Mouse (Mus musculus) neural tube, embryonic 15.5 days (tissue): ENCODE data around the gene Slc6a14. TPM values are rescaled to one million over a fixed set of nuclear protein-coding genes. Genes with fewer than 3 reads are reported as not detected.

Experiments used
- ATAC-seq: fragments of 200-750 bp; cut with Nextera tagmentation; 2 replicates; pipeline ENCODE4 v1.8.0; 2017; ENCODE audit warnings: mild to moderate bottlenecking, moderate TSS enrichment, moderate library complexity; ENCODE audit not compliant: low FRiP score
- H3K27ac ChIP-seq: fragments of 300-500 bp; sonication (generic); replicated peaks from 2 replicates; pipeline ENCODE4 v1.5.1; 2015; ENCODE audit warnings: mild to moderate bottlenecking, inconsistent platforms
- H3K27me3 ChIP-seq: fragments of 300-500 bp; sonication (generic); replicated peaks from 2 replicates; pipeline ENCODE4 v1.6.1; 2015; ENCODE audit warnings: inconsistent platforms
- H3K36me3 ChIP-seq: fragments of 300-500 bp; sonication (generic); 2 replicates; pipeline ENCODE4 v1.6.1; 2015; ENCODE audit warnings: inconsistent platforms
- H3K4me1 ChIP-seq: fragments of 300-500 bp; sonication (generic); 2 replicates; pipeline ENCODE4 v1.6.1; 2015; ENCODE audit warnings: inconsistent platforms
- H3K4me2 ChIP-seq: fragments of 300-500 bp; sonication (generic); 2 replicates; pipeline ENCODE4 v1.6.1; 2015; ENCODE audit warnings: inconsistent platforms, mild to moderate bottlenecking, moderate library complexity
- H3K4me3 ChIP-seq: fragments of 300-500 bp; sonication (generic); replicated peaks from 2 replicates; pipeline ENCODE4 v1.5.1; 2015; ENCODE audit warnings: mild to moderate bottlenecking, inconsistent platforms
- H3K9ac ChIP-seq: fragments of 300-500 bp; sonication (generic); replicated peaks from 2 replicates; pipeline ENCODE4 v1.6.1; 2015; ENCODE audit warnings: mild to moderate bottlenecking, inconsistent platforms
- H3K9me3 ChIP-seq: fragments of 300-500 bp; sonication (generic); replicated peaks from 2 replicates; pipeline ENCODE4 v1.6.1; 2016; ENCODE audit warnings: inconsistent platforms
- WGBS: fragments of 180-500 bp; shearing (Covaris S2); methylation state at CpG from one replicate; pipeline ENCODE4 v1.1.7; 2015; ENCODE audit warnings: mixed read lengths; 5-methylcytosine and 5-hydroxymethylcytosine counted together
- polyA plus RNA-seq: library from polyadenylated mRNA; unstranded; fragments of >200 nt; fragmentation: Nextera tagmentation; extraction: Ambion mirVana; gene quantifications from 2 replicates; pipeline ENCODE4 v1.2.1, GENCODE M21; 2015

Slc6a14 gene
- 0.57 TPM in 1 of 2 replicates, not detected in the other for polyA plus RNA-seq

DNA sequence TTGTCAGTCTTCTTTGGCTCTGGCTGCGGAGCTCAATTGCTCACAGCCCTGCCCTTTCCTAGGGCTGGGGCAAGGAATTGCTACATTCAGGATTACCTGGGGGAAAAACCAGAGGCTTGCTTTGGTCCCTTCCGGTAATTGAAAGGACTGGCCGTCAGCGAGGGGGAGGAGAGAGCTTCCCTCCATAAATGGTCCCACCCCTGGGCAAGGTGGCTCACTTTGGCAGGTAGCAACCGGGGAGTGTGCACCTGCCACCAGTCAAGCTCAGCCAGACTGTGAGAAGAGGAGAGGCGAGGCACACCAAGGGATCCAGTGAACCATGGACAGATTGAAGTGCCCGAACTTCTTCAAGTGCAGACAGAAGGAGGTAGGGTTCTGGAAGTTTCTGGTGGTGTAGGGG is at the start of gene Slc6a14:
Slc6a14 (plus strand) TSS at position 68 of the 400 bp plus-strand sequence.
- ATAC-seq, result no peak
- H3K9me3 ChIP-seq, result no peaks in the 10 kb centered on the region
- H3K27me3 ChIP-seq, result no peaks in the 10 kb centered on the region

DNA sequence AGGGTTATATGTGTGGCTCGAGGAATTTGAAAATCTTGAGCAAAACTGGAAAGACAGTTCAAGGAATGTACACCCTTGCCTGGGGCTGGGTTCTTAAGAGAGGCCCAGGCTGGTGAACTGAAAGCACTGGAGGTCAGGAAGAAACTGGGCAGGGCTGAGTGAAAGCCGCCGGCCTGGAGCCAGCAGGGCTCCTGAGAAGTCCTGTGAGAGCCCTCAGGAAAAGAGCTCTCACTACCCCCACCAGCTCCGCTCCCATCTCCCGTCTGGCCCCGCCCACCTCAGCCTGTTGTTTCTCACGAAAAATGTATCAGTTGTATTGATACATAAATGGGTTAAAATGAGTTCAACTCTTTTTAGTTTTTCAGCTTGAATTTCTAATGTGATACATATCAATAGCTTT is 43.8 kb upstream of the Slc6a14 start:
- H3K9ac ChIP-seq, result no peak overlapping the region
- ATAC-seq, result no peak
- no peaks in the 10 kb centered on the region for H3K9me3 ChIP-seq
- no peaks in the 10 kb centered on the region for H3K4me1 ChIP-seq
- H3K4me2 ChIP-seq, result no peak overlapping the region
- no peaks in the 10 kb centered on the region for H3K36me3 ChIP-seq
- no peaks in the 10 kb centered on the region for H3K27me3 ChIP-seq
- H3K4me3 ChIP-seq, result no peak overlapping the region
- no peak overlapping the region for H3K27ac ChIP-seq
- 33% methylated on average over 7 of the region's 7 CpGs for WGBS

More for the DNA sequence above, at the start of gene Slc6a14:
- 75% methylated on average over 7 of the region's 7 CpGs for WGBS
- H3K4me2 ChIP-seq, result no peak within 1 kb of the TSS
- H3K4me1 ChIP-seq, result no peaks in the 10 kb centered on the region
- no peak within 1 kb of the TSS for H3K4me3 ChIP-seq
- no peak within 1 kb of the TSS for H3K9ac ChIP-seq
- H3K27ac ChIP-seq, result no peak within 1 kb of the TSS
- H3K36me3 ChIP-seq, result no peaks in the 10 kb centered on the region

DNA sequence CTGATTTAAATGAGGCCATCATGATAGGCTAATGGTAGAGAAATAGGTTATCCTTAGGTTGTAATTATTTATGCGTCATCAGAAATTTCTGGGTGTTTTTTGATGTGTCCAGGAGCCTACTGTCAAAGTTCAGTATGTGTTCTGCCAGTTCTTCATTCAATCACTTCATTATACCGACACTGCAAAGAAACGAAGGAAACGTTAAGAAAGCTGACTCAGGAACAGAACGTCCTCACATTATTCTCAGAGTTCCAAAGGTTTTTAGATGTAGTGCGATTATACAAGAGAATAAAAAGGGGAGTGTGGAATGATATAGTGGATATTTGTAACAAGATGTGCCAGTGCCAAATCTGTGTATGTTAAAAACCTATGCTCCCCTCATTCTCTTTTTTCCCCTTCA is 19.5 kb upstream of the Slc6a14 start:
- no peak for ATAC-seq
- H3K4me1 ChIP-seq, result no peaks in the 10 kb centered on the region
- H3K9ac ChIP-seq, result no peak overlapping the region
- no peak overlapping the region for H3K27ac ChIP-seq
- no peak overlapping the region for H3K4me3 ChIP-seq
- H3K27me3 ChIP-seq, result no peaks in the 10 kb centered on the region
- 74% methylated on average over 6 of the region's 6 CpGs for WGBS
- no peak overlapping the region for H3K4me2 ChIP-seq
- no peaks in the 10 kb centered on the region for H3K36me3 ChIP-seq
- H3K9me3 ChIP-seq, result no peaks in the 10 kb centered on the region

DNA sequence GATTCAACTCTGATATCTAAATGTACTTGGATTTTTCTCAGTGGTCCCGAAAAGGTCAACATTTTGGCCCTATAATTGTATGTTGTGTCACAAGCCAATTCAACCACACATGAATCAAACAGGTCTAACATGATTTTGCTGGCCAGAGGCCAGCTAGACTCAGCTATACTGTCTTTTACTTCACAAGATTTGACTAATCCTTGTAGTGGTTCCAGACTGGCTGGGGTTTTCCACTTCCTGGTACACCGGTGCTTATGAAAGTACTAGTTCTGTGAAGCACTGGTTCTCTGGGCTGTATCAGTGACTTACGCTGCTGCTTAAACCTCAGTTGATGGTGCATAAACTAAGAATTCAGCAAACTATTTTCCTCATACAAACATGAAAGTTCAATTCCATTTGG is 19.0 kb upstream of the Slc6a14 start:
- H3K4me1 ChIP-seq, result no peaks in the 10 kb centered on the region
- no peak overlapping the region for H3K4me2 ChIP-seq
- no peaks in the 10 kb centered on the region for H3K9me3 ChIP-seq
- no peak overlapping the region for H3K9ac ChIP-seq
- no peaks in the 10 kb centered on the region for H3K36me3 ChIP-seq
- no peak overlapping the region for H3K4me3 ChIP-seq
- 88% methylated on average over 3 of the region's 3 CpGs for WGBS
- H3K27me3 ChIP-seq, result no peaks in the 10 kb centered on the region
- ATAC-seq, result no peak
- no peak overlapping the region for H3K27ac ChIP-seq

DNA sequence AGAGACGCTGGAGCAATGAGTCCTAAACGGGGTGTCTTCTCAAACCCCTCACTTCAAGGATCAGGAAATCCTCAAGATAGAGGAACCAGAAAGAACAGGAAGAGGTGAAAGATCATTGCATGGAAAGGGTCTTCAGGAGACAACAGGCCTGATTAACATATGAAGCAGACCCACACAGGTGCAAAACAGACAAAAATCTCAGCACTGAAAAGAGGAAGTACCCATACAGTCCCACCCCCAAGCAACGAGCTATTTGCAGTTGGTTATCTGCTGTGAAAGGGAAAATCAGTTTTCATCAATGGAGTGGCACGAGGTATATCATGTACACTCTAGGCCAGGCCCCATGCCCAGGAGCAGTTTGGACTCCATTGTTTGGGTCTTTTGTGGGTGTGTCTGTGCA is 13.1 kb upstream of the Slc6a14 start:
- Histone ChIP-seq H3K9me3 (no peaks in the 10 kb centered on the region), H3K9ac (no peak overlapping the region), H3K4me1 (no peaks in the 10 kb centered on the region), H3K4me3 (no peak overlapping the region), H3K36me3 (no peaks in the 10 kb centered on the region), H3K27ac (no peak overlapping the region), H3K27me3 (no peaks in the 10 kb centered on the region), H3K4me2 (no peak overlapping the region)
- no peak for ATAC-seq
- WGBS, result 74% methylated on average over 4 of the region's 4 CpGs

DNA sequence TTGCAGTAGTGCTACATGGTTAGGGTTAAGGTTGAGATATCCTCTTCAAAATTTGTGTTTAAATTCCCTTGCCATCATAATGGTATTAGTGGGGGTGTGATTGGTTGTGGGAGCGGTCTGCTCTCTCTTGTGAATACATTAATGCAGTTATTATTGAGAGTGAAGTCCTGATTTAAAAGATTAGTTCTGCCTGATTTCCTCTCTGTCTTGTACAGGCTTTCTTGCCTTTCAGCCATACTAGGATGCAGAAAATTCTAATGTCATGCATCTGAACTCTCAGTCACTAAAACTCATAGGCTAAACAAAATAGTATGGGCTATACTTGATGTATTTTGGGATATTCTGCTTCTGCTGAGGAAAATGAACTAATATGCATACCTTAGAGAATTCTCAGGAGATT is 10.2 kb upstream of the Slc6a14 start:
- Histone ChIP-seq H3K4me1 (no peaks in the 10 kb centered on the region), H3K4me3 (no peak overlapping the region), H3K36me3 (no peaks in the 10 kb centered on the region), H3K27me3 (no peaks in the 10 kb centered on the region), H3K4me2 (no peak overlapping the region), H3K9me3 (no peaks in the 10 kb centered on the region), H3K9ac (no peak overlapping the region), H3K27ac (no peak overlapping the region)
- no peak for ATAC-seq
- WGBS, result 47% methylated on average over 1 of the region's 1 CpGs

DNA sequence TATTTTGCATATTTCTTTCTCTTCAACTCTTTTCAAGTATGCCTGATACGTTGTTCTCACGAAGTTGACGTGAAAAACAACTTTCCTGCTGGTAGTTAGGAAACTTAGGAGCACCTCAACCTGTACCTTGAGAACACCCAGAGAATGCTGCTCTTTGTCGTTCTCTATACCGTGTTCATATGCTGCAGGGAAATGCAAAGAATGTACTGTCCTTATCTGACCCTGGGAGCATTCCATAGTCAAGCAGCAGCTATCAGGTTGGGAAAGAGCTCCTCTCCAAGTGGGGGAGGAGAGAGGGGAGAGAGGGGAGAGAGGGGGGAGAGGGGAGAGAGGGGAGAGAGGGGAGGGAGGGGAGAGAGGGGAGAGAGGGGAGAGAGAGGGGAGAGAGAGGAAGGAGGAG is 597 bp downstream of the Slc6a14 start:
- Histone ChIP-seq H3K27me3 (no peaks in the 10 kb centered on the region), H3K36me3 (no peaks in the 10 kb centered on the region), H3K27ac (no peak overlapping the region), H3K9me3 (no peaks in the 10 kb centered on the region), H3K4me2 (no peak overlapping the region), H3K4me3 (no peak overlapping the region), H3K9ac (no peak overlapping the region), H3K4me1 (no peaks in the 10 kb centered on the region)
- ATAC-seq, result no peak
- WGBS, result 72% methylated on average over 5 of the region's 5 CpGs

DNA sequence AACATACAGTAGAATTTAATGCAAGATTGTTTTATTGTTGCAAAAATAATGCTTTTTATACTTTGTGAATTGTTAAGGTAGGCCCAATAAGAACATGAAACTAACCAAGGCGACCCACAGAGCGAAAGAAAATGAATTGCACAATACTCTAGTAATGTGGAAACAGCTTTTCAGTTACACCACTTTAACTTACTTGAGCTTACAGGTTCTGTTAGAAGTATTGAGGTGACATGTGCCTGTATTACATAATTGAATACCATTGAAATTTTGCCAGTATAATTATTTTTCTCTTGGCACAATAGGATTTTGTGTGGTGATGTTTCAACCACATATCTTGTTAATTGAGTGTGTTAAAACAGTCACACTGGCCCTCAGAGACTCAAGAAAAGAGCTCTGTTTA is 2.2 kb downstream of the Slc6a14 start:
- ATAC-seq, result no peak
- Histone ChIP-seq H3K27ac (no peak overlapping the region), H3K36me3 (no peaks in the 10 kb centered on the region), H3K9ac (no peak overlapping the region), H3K9me3 (no peaks in the 10 kb centered on the region), H3K27me3 (no peaks in the 10 kb centered on the region), H3K4me2 (no peak overlapping the region), H3K4me1 (no peaks in the 10 kb centered on the region), H3K4me3 (no peak overlapping the region)
- 90% methylated on average over 2 of the region's 2 CpGs for WGBS

DNA sequence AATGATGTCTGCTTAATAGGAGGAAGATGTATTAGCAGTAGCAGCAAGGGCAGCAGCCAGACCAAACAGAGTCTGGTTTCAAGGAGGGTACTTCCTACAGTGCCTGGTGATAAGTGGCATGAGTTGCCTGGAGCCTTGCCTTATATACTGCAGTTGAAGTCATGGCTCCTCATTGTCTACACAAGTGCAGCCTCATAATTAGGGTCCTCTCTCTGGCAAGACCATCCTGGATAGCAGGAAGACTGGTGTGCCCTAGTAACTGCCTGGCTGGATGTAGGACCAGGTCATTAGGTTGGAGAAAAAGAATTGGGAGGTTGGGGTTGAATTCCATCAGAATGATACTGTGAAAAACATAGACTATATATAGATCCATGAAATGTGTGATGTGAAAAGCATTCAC is 30.3 kb downstream of the Slc6a14 start, which contains the start of gene Gm28269:
Gm28269 (minus strand) TSS at position 101 of the 400 bp plus-strand sequence.
- Histone ChIP-seq H3K4me1 (no peaks in the 10 kb centered on the region), H3K9ac (no peak within 1 kb of the TSS), H3K27ac (no peak within 1 kb of the TSS), H3K27me3 (no peaks in the 10 kb centered on the region), H3K36me3 (no peaks in the 10 kb centered on the region), H3K9me3 (no peaks in the 10 kb centered on the region), H3K4me3 (no peak within 1 kb of the TSS), H3K4me2 (no peak within 1 kb of the TSS)
- no peak for ATAC-seq

Other genes starting within 250 kb of the Slc6a14 start
- gene Agtr2, start 230.4 kb upstream of the Slc6a14 start, polyA plus RNA-seq, result 12.6 and 13.8 TPM in 2 replicates
- gene Gm28269, start 30.2 kb downstream of the Slc6a14 start, polyA plus RNA-seq, result not detected in 2 replicates